Mouse (Mus musculus) heart, adult 2 months (tissue): ENCODE measurements around the gene Ccer1. TPM values are rescaled to one million over a fixed set of nuclear protein-coding genes. Genes with fewer than 3 reads are reported as not detected.

ENCODE experiments used
- DNase-seq, 2 experiments: peaks; one replicate each; pipeline ENCODE4 v3.0.0; 2021
- H3K27ac ChIP-seq: fragments of 200-600 bp; 2 replicates; pipeline ENCODE4 v1.8.1; 2022
- H3K27me3 ChIP-seq: fragments of 200-500 bp; 2 replicates; pipeline ENCODE4 v1.6.1; 2012; ENCODE audit warnings: mild to moderate bottlenecking, low read length, inconsistent platforms, mixed read lengths; ENCODE audit not compliant: control insufficient read depth, insufficient read depth
- H3K36me3 ChIP-seq: fragments of 200-500 bp; 2 replicates; pipeline ENCODE4 v1.6.1; 2012; ENCODE audit warnings: low read length, inconsistent platforms; ENCODE audit not compliant: control insufficient read depth, insufficient read depth
- H3K4me1 ChIP-seq: fragments of 200-500 bp; 2 replicates; pipeline ENCODE4 v1.6.1; 2011; ENCODE audit warnings: low read length; ENCODE audit not compliant: control insufficient read depth, insufficient read depth
- H3K4me3 ChIP-seq: fragments of 200-600 bp; 2 replicates; pipeline ENCODE4 v1.8.1; 2022
- H3K79me2 ChIP-seq: fragments of 200-500 bp; replicated peaks from 2 replicates; pipeline ENCODE4 v1.6.1; 2012; ENCODE audit warnings: mild to moderate bottlenecking, inconsistent platforms, low read length, moderate library complexity, mixed read lengths; ENCODE audit not compliant: control insufficient read depth, insufficient read depth
- H3K9ac ChIP-seq: fragments of 200-500 bp; 2 replicates; pipeline ENCODE4 v1.6.1; 2012; ENCODE audit warnings: low read depth, mild to moderate bottlenecking, control low read depth, inconsistent platforms, low read length, mixed read lengths
- CTCF ChIP-seq: fragments of 200-600 bp; IDR thresholded peaks from 2 replicates; pipeline ENCODE4 v1.8.1; 2022; ENCODE audit warnings: antibody characterized with exemption, mild to moderate bottlenecking, moderate library complexity
- EP300 ChIP-seq: fragments of 200-500 bp; IDR thresholded peaks from 2 replicates; pipeline ENCODE4 v1.6.1; 2011; ENCODE audit warnings: low read depth, low read length, control low read depth; ENCODE audit not compliant: insufficient read depth
- POLR2A ChIP-seq: fragments of 200-500 bp; IDR thresholded peaks from 2 replicates; pipeline ENCODE4 v1.6.1; 2011; ENCODE audit warnings: mild to moderate bottlenecking, low read depth, low read length, control low read depth; ENCODE audit not compliant: insufficient read depth
- WGBS: fragments of 180-500 bp; shearing (Covaris S2); methylation state at CpG from one replicate; pipeline ENCODE4 v1.1.7; 2018; 5-methylcytosine and 5-hydroxymethylcytosine counted together
- intact Hi-C: fragments of 180-260 bp; cut with DNase I; formaldehyde crosslinking; loops from one replicate; pipeline ENCODE4 v1.15.1; 2025
- polyA plus RNA-seq: library from polyadenylated mRNA; depleted of rRNA; stranded (reverse); fragments of >200 nt; gene quantifications from 2 replicates; pipeline ENCODE4 v1.2.3, GENCODE M21; 2012
- total RNA-seq, 2 experiments: library from RNA; stranded (reverse); gene quantifications; 2 replicates each; pipeline ENCODE4 v1.2.3; 2021

Gene Ccer1
- total and polyA plus RNA-seq, 3 experiments: not detected

GRCm38 (mm10) chr10:97673239-97673638 is 19.6 kb upstream of the Ccer1 start:
- H3K4me3 ChIP-seq: no peak overlapping the region
- 45% methylated on average over 2 of the region's 2 CpGs for WGBS
- no peaks in the 10 kb centered on the region for H3K27me3 ChIP-seq
- no peak for TF ChIP-seq CTCF
- no peak for TF ChIP-seq EP300
- TF ChIP-seq POLR2A: no peak
- no peaks in the 10 kb centered on the region for H3K36me3 ChIP-seq
- no peaks in the 10 kb centered on the region for H3K79me2 ChIP-seq
- H3K27ac ChIP-seq: no peak overlapping the region
- intact Hi-C loops: loop anchor here (5.0 kb wide), 1 partner anchor 326 kb away; no protein-coding TSS in a partner anchor
- H3K4me1 ChIP-seq: no peaks in the 10 kb centered on the region; the same call in 1 of the 2 replicates
- DNase-seq: no peak
- H3K9ac ChIP-seq: no peak overlapping the region

GRCm38 (mm10) chr10:97682981-97683380 is 9.9 kb upstream of the Ccer1 start:
- DNase-seq: peak in 1 of 2 experiments; percentile 14
- H3K4me1 ChIP-seq: no peaks in the 10 kb centered on the region
- H3K9ac ChIP-seq: no peak overlapping the region
- intact Hi-C loops: no loop called here
- no peak overlapping the region for H3K4me3 ChIP-seq
- no peaks in the 10 kb centered on the region for H3K79me2 ChIP-seq
- no peaks in the 10 kb centered on the region for H3K27me3 ChIP-seq
- no peaks in the 10 kb centered on the region for H3K36me3 ChIP-seq
- H3K27ac ChIP-seq: no peak overlapping the region
- TF ChIP-seq CTCF (no peak), POLR2A (no peak), EP300 (no peak)

GRCm38 (mm10) chr10:97687198-97687597 is 5.7 kb upstream of the Ccer1 start:
- H3K27ac ChIP-seq: no peak overlapping the region
- 63% methylated on average over 1 of the region's 1 CpGs for WGBS
- no peak overlapping the region for H3K9ac ChIP-seq
- peak; percentile 17 to 29 for DNase-seq
- H3K4me1 ChIP-seq: no peaks in the 10 kb centered on the region
- H3K27me3 ChIP-seq: no peaks in the 10 kb centered on the region
- TF ChIP-seq CTCF: no peak
- no peak for TF ChIP-seq EP300
- intact Hi-C loops: no loop called here
- no peaks in the 10 kb centered on the region for H3K36me3 ChIP-seq
- H3K79me2 ChIP-seq: no peaks in the 10 kb centered on the region
- no peak overlapping the region for H3K4me3 ChIP-seq

- no peak overlapping the region for H3K27ac ChIP-seq
- no peak for DNase-seq
- H3K9ac ChIP-seq: no peak overlapping the region
- TF ChIP-seq CTCF (peak; percentile 64), POLR2A (no peak), EP300 (no peak)
- 63% methylated on average over 3 of the region's 3 CpGs for WGBS
- H3K27me3 ChIP-seq: no peaks in the 10 kb centered on the region
- no peaks in the 10 kb centered on the region for H3K79me2 ChIP-seq
- intact Hi-C loops: loop anchor here (1.0 kb wide), 1 partner anchor 344 kb away; no protein-coding TSS in a partner anchor
- H3K36me3 ChIP-seq: no peaks in the 10 kb centered on the region
- no peak overlapping the region for H3K4me3 ChIP-seq
- no peaks in the 10 kb centered on the region for H3K4me1 ChIP-seq
These were observed 3.4 kb upstream of the Ccer1 start for GRCm38 (mm10) chr10:97689425-97689824.

GRCm38 (mm10) chr10:97693398-97694135 is 708 bp downstream of the Ccer1 start:
- Histone ChIP-seq H3K36me3 (no peaks in the 10 kb centered on the region), H3K27ac (no peak overlapping the region), H3K9ac (no peak overlapping the region), H3K4me1 (no peaks in the 10 kb centered on the region), H3K79me2 (no peaks in the 10 kb centered on the region), H3K27me3 (no peaks in the 10 kb centered on the region), H3K4me3 (no peak overlapping the region)
- no peak for TF ChIP-seq POLR2A
- no peak for TF ChIP-seq CTCF
- TF ChIP-seq EP300: no peak
- DNase-seq: no peak
- intact Hi-C loops: no loop called here
- WGBS: 91% methylated on average over 37 of the region's 37 CpGs

GRCm38 (mm10) chr10:97702321-97702720 is 9.5 kb downstream of the Ccer1 start:
- TF ChIP-seq EP300: no peak
- no peak for TF ChIP-seq CTCF
- no peak for TF ChIP-seq POLR2A
- intact Hi-C loops: no loop called here
- no peaks in the 10 kb centered on the region for H3K36me3 ChIP-seq

More at GRCm38 (mm10) chr10:97702321-97702720, 9.5 kb downstream of the Ccer1 start:
- no peak for DNase-seq
- Histone ChIP-seq H3K4me3 (no peak overlapping the region), H3K9ac (no peak overlapping the region), H3K27me3 (no peaks in the 10 kb centered on the region), H3K4me1 (no peaks in the 10 kb centered on the region), H3K79me2 (no peaks in the 10 kb centered on the region), H3K27ac (no peak overlapping the region)
